Mouse (Mus musculus) hindbrain, embryonic 14.5 days (tissue): ENCODE measurements around the gene Ilf3. TPM values are rescaled to one million over a fixed set of nuclear protein-coding genes. Genes with fewer than 3 reads are reported as not detected.

ENCODE experiments used
- ATAC-seq: fragments of 200-750 bp; cut with Nextera tagmentation; 2 replicates; pipeline ENCODE4 v1.8.0; 2017; ENCODE audit warnings: moderate number of reproducible peaks, mild to moderate bottlenecking, moderate TSS enrichment, moderate library complexity; ENCODE audit not compliant: low FRiP score
- DNase-seq: peaks from one replicate; pipeline ENCODE4 v3.0.0-alpha.2; 2015; ENCODE audit warnings: low spot score
- H3K27ac ChIP-seq: fragments of 300-500 bp; sonication (generic); 2 replicates; pipeline ENCODE4 v1.5.1; 2014; ENCODE audit warnings: mild to moderate bottlenecking, moderate library complexity
- H3K27me3 ChIP-seq: fragments of 300-500 bp; sonication (generic); 2 replicates; pipeline ENCODE4 v1.6.1; 2014; ENCODE audit warnings: mild to moderate bottlenecking, low read length, mixed read lengths; ENCODE audit not compliant: control insufficient read depth, insufficient read depth
- H3K36me3 ChIP-seq: fragments of 300-500 bp; sonication (generic); replicated peaks from 2 replicates; pipeline ENCODE4 v1.6.1; 2014; ENCODE audit not compliant: control insufficient read depth, insufficient read depth
- H3K4me1 ChIP-seq: fragments of 300-500 bp; sonication (generic); replicated peaks from 2 replicates; pipeline ENCODE4 v1.6.1; 2014; ENCODE audit warnings: antibody characterized with exemption, low read length, mixed read lengths; ENCODE audit not compliant: control insufficient read depth, insufficient read depth
- H3K4me2 ChIP-seq: fragments of 300-500 bp; sonication (generic); replicated peaks from 2 replicates; pipeline ENCODE4 v1.6.1; 2014; ENCODE audit warnings: mild to moderate bottlenecking, moderate library complexity
- H3K4me3 ChIP-seq: fragments of 300-500 bp; sonication (generic); replicated peaks from 2 replicates; pipeline ENCODE4 v1.5.1; 2014; ENCODE audit warnings: mild to moderate bottlenecking, low read length
- H3K9ac ChIP-seq: fragments of 300-500 bp; sonication (generic); 2 replicates; pipeline ENCODE4 v1.6.1; 2014
- H3K9me3 ChIP-seq: fragments of 300-500 bp; sonication (generic); 2 replicates; pipeline ENCODE4 v1.6.1; 2016; ENCODE audit warnings: low read length; ENCODE audit not compliant: control insufficient read depth
- WGBS: fragments of 180-500 bp; shearing (Covaris S2); extraction: QIAGEN DNeasy Blood & Tissue Kit; methylation state at CpG from one replicate; pipeline ENCODE4 v1.1.7; 2014; 5-methylcytosine and 5-hydroxymethylcytosine counted together
- polyA plus RNA-seq: library from polyadenylated mRNA; unstranded; fragments of >200 nt; fragmentation: Nextera tagmentation; extraction: Ambion mirVana; gene quantifications from 2 replicates; pipeline ENCODE4 v1.2.1, GENCODE M21; 2014

The Ilf3 gene
- polyA plus RNA-seq, 1 experiment from 2014 or later: 201 TPM

DNA sequence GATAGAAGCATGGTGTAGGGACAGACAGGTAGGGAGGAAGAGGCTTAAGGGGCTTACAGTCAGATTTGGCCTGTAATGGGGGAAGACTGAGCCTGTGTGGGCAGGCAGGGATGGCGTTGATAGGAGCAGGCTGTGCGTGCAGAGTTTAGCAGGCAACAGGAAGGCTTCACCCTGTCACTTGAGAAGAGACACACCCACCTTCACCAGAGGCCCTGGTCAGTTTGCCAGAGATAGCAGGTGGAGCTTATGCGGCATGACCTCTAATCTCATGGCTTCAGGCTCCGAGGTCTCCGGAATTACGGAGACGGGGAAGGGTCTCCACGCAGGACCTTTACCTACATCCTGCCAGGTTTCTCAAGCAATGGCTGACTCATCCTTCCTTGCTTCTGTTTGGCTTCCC is 84.2 kb downstream of the Ilf3 start:
- no peak overlapping the region for H3K9ac ChIP-seq
- H3K36me3 ChIP-seq: no peaks in the 10 kb centered on the region
- WGBS: 85% methylated on average over 8 of the region's 8 CpGs

DNA sequence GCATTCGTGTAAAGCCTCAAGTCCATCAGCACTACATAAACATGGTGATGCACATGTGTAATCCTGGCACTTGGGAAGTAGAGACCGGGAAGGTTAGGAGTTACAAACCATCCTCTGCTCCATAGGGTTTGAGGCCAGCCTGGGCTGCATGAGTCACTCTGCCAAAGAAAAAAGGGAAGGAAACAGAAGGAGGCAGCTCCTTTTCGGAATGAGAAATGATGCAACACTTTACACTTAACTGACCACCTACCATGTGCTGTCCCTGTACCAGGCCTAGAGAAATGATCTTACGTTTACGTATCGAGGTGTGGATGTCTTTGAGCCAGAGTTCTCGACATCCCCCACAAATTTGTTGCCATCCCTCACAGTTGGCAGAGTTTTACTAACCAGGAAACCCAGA is 85.3 kb downstream of the Ilf3 start:
- whole genome bisulfite sequencing: 92% methylated on average over 7 of the region's 7 CpGs
- H3K27me3 ChIP-seq: no peaks in the 10 kb centered on the region
- no peak overlapping the region for H3K4me2 ChIP-seq
- H3K9me3 ChIP-seq: no peaks in the 10 kb centered on the region
- no peaks in the 10 kb centered on the region for H3K36me3 ChIP-seq
- ATAC-seq: no peak
- no peak overlapping the region for H3K4me3 ChIP-seq
- no peaks in the 10 kb centered on the region for H3K4me1 ChIP-seq
- no peak for DNase-seq
- H3K9ac ChIP-seq: no peak overlapping the region
- H3K27ac ChIP-seq: no peak overlapping the region

More for the DNA sequence above, 84.2 kb downstream of the Ilf3 start:
- DNase-seq: no peak
- Histone ChIP-seq H3K9me3 (no peaks in the 10 kb centered on the region), H3K27me3 (no peaks in the 10 kb centered on the region), H3K4me3 (no peak overlapping the region), H3K4me2 (no peak overlapping the region), H3K27ac (no peak overlapping the region), H3K4me1 (no peaks in the 10 kb centered on the region)
- ATAC-seq: no peak

DNA sequence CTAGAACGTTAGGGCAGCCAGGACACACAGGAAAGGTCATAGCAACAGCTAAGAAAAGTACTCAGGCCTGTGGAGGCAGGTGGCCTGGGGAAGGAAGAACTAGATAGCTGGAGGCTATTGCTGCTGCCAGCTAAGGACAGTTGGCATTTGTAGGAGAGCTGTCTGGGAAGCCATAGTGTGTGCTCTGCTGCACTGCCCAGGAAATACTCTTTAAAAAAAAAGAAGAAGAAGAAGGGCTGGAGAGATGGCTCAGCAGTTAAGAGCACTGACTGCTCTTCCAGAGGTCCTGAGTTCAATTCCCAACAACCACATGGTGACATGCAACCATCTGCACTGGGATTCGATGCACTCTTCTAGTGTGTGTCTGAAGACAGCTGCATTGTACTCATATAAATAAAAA is 85.8 kb downstream of the Ilf3 start:
- no peak for ATAC-seq
- no peaks in the 10 kb centered on the region for H3K4me1 ChIP-seq
- H3K27me3 ChIP-seq: no peaks in the 10 kb centered on the region
- H3K9ac ChIP-seq: no peak overlapping the region
- H3K36me3 ChIP-seq: 0 out of 2 replicates have a peak, but pooled peaks cover 3% of the 10 kb centered on the region
- H3K4me2 ChIP-seq: no peak overlapping the region
- no peak for DNase-seq
- H3K9me3 ChIP-seq: no peaks in the 10 kb centered on the region
- H3K27ac ChIP-seq: no peak overlapping the region
- 89% methylated on average over 2 of the region's 2 CpGs for WGBS
- no peak overlapping the region for H3K4me3 ChIP-seq

DNA sequence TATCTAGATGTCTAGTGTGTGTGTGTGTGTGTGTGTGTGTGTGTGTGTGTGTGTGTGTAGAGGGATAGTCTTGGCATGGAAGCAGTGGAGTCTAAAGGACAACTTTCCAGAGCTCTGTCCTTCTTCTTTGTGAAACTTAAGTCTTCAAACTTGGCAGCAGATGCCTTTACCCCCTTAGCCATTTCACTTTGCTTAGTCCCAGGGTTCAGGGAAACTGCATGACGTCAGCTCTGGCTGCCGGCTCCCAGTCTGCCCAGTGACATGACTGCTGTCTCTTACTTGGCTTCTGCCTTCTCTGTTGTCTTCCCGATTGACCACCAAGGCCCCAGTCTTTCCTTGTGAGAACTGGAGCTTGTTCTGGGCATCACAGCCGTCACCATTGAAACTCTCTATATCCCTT is 86.9 kb downstream of the Ilf3 start:
- Histone ChIP-seq H3K36me3 (0 out of 2 replicates have a peak, but pooled peaks cover 11% of the 10 kb centered on the region), H3K4me2 (no peak overlapping the region), H3K9ac (no peak overlapping the region), H3K4me3 (no peak overlapping the region), H3K27ac (no peak overlapping the region), H3K9me3 (no peaks in the 10 kb centered on the region), H3K4me1 (no peaks in the 10 kb centered on the region), H3K27me3 (no peaks in the 10 kb centered on the region)
- no peak for DNase-seq
- WGBS: 90% methylated on average over 4 of the region's 4 CpGs
- ATAC-seq: no peak

Other genes starting within 250 kb of the Ilf3 start
- 7.3 and 8.4 TPM in 2 replicates for gene Tyk2, start 236.6 kb upstream of the Ilf3 start, polyA plus RNA-seq
- gene Cdc37, start 217.9 kb upstream of the Ilf3 start, polyA plus RNA-seq: 192 and 215 TPM in 2 replicates
- gene Pde4a, start 202.2 kb upstream of the Ilf3 start, polyA plus RNA-seq: 28.8 and 35.5 TPM in 2 replicates
- 39.3 and 43.6 TPM in 2 replicates for gene Keap1, start 128.5 kb upstream of the Ilf3 start, polyA plus RNA-seq
- gene S1pr5, start 119.4 kb upstream of the Ilf3 start, polyA plus RNA-seq: 3.9 and 4.1 TPM in 2 replicates
- gene Atg4d, start 102.6 kb upstream of the Ilf3 start, polyA plus RNA-seq: 38.1 and 46.9 TPM in 2 replicates
- gene Kri1, start 79.9 kb upstream of the Ilf3 start, polyA plus RNA-seq: 11.2 and 15.6 TPM in 2 replicates
- 107 and 112 TPM in 2 replicates for gene Cdkn2d, start 76.5 kb upstream of the Ilf3 start, polyA plus RNA-seq
- gene Ap1m2, start 55.5 kb upstream of the Ilf3 start, polyA plus RNA-seq: 1.8 and 2.2 TPM in 2 replicates
- gene Slc44a2, start 47.2 kb upstream of the Ilf3 start, polyA plus RNA-seq: 58.4 and 62.3 TPM in 2 replicates
- gene Qtrt1, start 44.0 kb downstream of the Ilf3 start, polyA plus RNA-seq: 39.3 and 39.7 TPM in 2 replicates
- 58.3 and 60.7 TPM in 2 replicates for gene Dnm2, start 57.0 kb downstream of the Ilf3 start, polyA plus RNA-seq
- 46.3 and 51.1 TPM in 2 replicates for gene Tmed1, start 142.4 kb downstream of the Ilf3 start, polyA plus RNA-seq
- gene AB124611, start 158.3 kb downstream of the Ilf3 start, polyA plus RNA-seq: 0.99 and 2.0 TPM in 2 replicates
- gene Carm1, start 179.0 kb downstream of the Ilf3 start, polyA plus RNA-seq: 37.0 and 41.3 TPM in 2 replicates
- 74.0 and 83.0 TPM in 2 replicates for gene Timm29, start 224.9 kb downstream of the Ilf3 start, polyA plus RNA-seq
- gene Yipf2, start 225.0 kb downstream of the Ilf3 start, polyA plus RNA-seq: 17.2 and 18.7 TPM in 2 replicates
- 136 and 138 TPM in 2 replicates for gene Smarca4, start 248.3 kb downstream of the Ilf3 start, polyA plus RNA-seq